Mouse (Mus musculus) CH12.LX (cell line): ENCODE measurements around the gene Prkaa2.

Experiments used
- CHD2 ChIP-seq: IDR thresholded peaks from 2 replicates; pipeline ENCODE4 v1.6.1; 2011; ENCODE audit warnings: low read length, improper control_type of control experiment
- CTCF ChIP-seq, 2 experiments: IDR thresholded peaks in 1 of 2; conservative IDR thresholded peaks in 1 of 2; 2 replicates each; pipeline ENCODE4 v1.5.1; 2011 to 2012; ENCODE audit warnings: low read depth in 2 of 2, low read length in 2 of 2, improper control_type of control experiment in 1 of 2, inconsistent platforms in 1 of 2, mild to moderate bottlenecking in 1 of 2, moderate library complexity in 1 of 2
- EP300 ChIP-seq: IDR thresholded peaks from 2 replicates; pipeline ENCODE4 v1.6.1; 2011; ENCODE audit warnings: low read length, improper control_type of control experiment
- ETS1 ChIP-seq: conservative IDR thresholded peaks from 2 replicates; pipeline ENCODE4 v1.6.1; 2012; ENCODE audit warnings: low read depth, mild to moderate bottlenecking, inconsistent platforms, low read length, improper control_type of control experiment, moderate library complexity
- HCFC1 ChIP-seq: IDR thresholded peaks from 2 replicates; pipeline ENCODE4 v1.6.1; 2012; ENCODE audit warnings: low read depth, mild to moderate bottlenecking, inconsistent platforms, low read length, improper control_type of control experiment
- KAT2A ChIP-seq: IDR thresholded peaks from 2 replicates; pipeline ENCODE4 v1.6.1; 2012; ENCODE audit warnings: low read length, improper control_type of control experiment, inconsistent platforms; ENCODE audit not compliant: insufficient replicate concordance
- POLR2A ChIP-seq: IDR thresholded peaks from 2 replicates; pipeline ENCODE4 v1.6.1; 2011; ENCODE audit warnings: low read depth, mild to moderate bottlenecking, improper control_type of control experiment, low read length
- POLR2AphosphoS2 ChIP-seq: IDR thresholded peaks from 2 replicates; pipeline ENCODE4 v1.6.1; 2011; ENCODE audit warnings: low read depth, low read length, improper control_type of control experiment
- RCOR1 ChIP-seq: conservative IDR thresholded peaks from 2 replicates; pipeline ENCODE4 v1.6.1; 2012; ENCODE audit warnings: low read depth, mild to moderate bottlenecking, inconsistent platforms, low read length, improper control_type of control experiment
- USF2 ChIP-seq: conservative IDR thresholded peaks from 2 replicates; pipeline ENCODE4 v1.6.1; 2011; ENCODE audit warnings: low read depth, low read length, improper control_type of control experiment
- ZC3H11A ChIP-seq: IDR thresholded peaks from 2 replicates; pipeline ENCODE4 v1.6.1; 2012; ENCODE audit warnings: low read depth, mild to moderate bottlenecking, inconsistent platforms, low read length, improper control_type of control experiment

GRCm38 (mm10) chr4:105095316-105095715, 14.4 kb downstream of the Prkaa2 start:
- TF ChIP-seq EP300 (no peak), RCOR1 (no peak), CHD2 (no peak), ETS1 (no peak), ZC3H11A (no peak), POLR2AphosphoS2 (no peak), CTCF (conservative IDR thresholded peaks at IDR 0.05 in 1 of 2, IDR thresholded peaks at IDR 0.05 in 1 of 2; ENCODE audit: low read depth in 2 of 2, low read length in 2 of 2) (no peak), POLR2A (no peak), HCFC1 (no peak), KAT2A (no peak), USF2 (no peak)
